Mouse (Mus musculus): ENCODE measurements around the gene Dnm3. TPM values are rescaled to one million over a fixed set of nuclear protein-coding genes. Genes with fewer than 3 reads are reported as not detected.

The Dnm3 gene
- total RNA-seq, 2 experiments from 2014 or later, result not detected

DNA sequence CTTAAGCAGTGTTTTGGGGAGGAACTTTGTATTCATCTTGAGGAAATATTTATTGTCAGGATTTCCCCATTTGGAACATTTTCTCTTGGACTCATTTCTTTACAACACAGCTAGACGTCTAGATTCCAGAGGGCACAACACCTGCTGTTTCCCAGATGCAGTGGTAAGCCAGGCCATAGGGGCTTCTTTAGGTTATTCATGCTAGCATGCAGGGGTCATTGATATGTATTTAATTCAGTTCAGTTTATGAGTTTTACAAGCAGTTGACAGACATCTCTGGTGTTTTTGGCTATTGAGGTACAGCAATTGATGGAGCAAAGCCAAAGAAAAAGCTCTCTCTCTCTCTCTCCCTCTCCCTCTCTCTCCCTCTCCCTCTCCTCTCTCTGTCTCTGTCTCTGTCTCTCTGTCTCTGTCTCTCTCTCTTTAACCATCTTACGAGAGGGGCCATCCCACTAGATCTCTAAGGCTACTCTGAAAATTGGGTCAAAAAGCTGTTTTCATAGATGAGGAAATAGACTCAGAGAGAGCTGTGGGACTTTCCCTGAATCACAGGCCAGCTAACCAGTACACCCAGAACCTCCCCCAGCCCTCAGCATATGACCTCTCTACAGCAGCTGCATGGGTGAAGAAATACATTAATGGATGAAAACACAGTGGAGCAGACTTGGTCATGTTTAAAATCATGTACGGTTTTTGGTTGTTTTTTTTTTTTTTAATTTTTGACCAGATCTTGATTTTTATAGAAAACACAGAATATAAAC, 384.8 kb downstream of the Dnm3 start:
- no peak for ATAC-seq (replicated peaks; ENCODE audit: poor library complexity, severe bottlenecking)

DNA sequence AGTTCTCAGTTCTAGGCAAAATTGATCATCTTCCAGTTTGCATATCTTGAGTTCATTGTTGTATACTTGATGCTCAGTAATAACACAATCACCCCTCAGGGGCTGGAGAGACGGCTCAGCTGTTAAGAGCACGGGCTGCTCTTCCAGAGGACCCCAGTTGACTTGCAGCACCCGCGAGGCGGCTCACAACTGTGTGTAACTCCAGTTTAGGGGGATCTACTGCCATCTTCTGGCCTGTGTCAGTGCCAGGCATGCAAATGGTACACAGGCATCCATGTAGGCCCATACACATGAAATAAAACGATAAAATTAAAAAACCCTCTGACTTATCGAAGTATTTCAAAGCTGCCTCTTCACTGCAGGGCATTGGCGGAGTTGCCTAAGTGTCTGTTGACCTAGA, 385.4 kb downstream of the Dnm3 start:
- no peak for ATAC-seq (replicated peaks; ENCODE audit: poor library complexity, severe bottlenecking)

- no peak for ATAC-seq (replicated peaks; ENCODE audit: poor library complexity, severe bottlenecking)
Observed at GRCm38 (mm10) chr1:162083886-162084478, 393.9 kb downstream of the Dnm3 start.

- no peak for ATAC-seq (replicated peaks; ENCODE audit: poor library complexity, severe bottlenecking)
Observed at GRCm38 (mm10) chr1:162083354-162083753, 394.5 kb downstream of the Dnm3 start.

DNA sequence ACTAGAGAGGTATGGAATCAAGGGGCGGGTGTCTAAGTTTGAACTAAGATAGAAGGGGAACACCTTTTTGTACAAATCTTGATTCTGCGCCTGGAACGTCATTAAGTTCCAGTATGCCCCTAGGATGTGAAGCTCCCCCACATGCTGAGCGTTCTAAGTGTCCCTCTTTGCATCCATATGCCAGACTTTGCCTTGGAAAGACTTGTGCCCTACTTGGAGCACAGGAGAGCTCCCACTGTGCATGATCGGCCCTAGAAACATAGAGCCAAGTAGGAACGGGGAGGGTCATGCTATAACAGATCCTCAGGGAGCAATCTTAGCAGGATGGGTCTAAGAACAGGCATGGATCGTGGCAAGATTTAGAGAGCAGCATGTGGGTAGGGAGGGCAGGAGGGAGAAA, 395.1 kb downstream of the Dnm3 start:
- ATAC-seq (replicated peaks; ENCODE audit: poor library complexity, severe bottlenecking), result no peak

GRCm38 (mm10) chr1:162081693-162082372, 396.0 kb downstream of the Dnm3 start:
- no peak for ATAC-seq (replicated peaks; ENCODE audit: poor library complexity, severe bottlenecking)

DNA sequence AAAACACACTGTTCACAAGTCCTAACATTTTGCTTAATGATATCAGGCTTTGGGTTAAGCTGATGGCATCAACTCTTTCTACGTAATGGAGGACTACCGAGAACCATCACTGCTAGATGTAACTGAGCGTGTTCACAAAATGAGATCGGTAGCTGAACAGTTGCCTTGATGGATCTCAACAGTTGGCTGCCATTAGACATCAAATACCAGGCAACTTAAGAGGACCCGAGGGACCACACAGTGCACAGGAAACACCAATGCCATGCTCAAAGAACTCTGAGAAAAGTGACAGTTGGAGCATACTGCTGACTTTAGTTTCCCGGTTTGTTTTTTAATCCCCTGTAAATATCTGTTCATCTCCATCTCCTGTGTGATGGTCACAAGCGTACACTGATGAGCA, 397.8 kb downstream of the Dnm3 start:
- ATAC-seq (replicated peaks; ENCODE audit: poor library complexity, severe bottlenecking), result no peak

DNA sequence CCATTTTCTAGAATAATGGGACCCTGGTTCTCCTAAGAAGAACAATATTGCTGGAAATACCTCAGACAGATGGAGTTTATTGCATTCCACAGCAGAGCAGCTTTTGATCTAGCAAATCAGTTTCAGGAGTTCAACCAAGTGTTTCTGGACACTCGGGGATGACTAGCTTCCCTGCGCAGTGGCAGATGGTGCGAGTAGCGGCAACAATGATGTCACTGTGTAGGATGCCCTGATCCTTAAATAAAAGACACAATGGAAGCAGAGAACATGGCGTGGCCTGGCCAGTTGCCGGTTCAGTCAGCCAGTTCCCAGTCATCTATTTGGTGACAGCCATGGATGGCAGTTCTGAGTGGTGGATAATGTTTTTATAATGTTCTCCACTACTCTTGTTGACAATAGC, 400.4 kb downstream of the Dnm3 start:
- ATAC-seq (replicated peaks; ENCODE audit: poor library complexity, severe bottlenecking), result no peak

DNA sequence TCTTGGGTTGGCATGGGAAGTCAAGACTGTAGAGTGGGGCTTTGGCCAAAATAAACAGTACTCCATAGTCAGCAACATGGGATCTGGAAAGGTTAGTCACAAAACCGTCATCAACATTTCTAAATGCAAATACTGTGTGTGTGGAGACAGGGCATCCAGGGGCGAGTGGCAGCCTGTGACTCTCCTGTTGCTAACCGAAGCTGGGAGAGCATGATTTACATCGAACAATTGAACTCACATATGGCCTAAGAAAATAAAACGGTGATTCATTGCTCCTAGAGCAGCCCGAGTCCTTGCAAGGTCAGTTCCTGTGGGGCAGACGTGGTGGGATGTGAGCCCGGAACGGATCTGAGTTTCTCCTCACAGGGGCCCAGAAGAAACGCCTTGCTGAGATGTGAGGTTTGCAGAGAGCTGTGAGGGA, 401.2 kb downstream of the Dnm3 start:
- ATAC-seq (replicated peaks; ENCODE audit: poor library complexity, severe bottlenecking), result no peak

- no peak for ATAC-seq (replicated peaks; ENCODE audit: poor library complexity, severe bottlenecking)
Observed at GRCm38 (mm10) chr1:162075831-162076230, 402.0 kb downstream of the Dnm3 start.

GRCm38 (mm10) chr1:162075416-162075815, 402.4 kb downstream of the Dnm3 start:
- ATAC-seq (replicated peaks; ENCODE audit: poor library complexity, severe bottlenecking), result no peak

DNA sequence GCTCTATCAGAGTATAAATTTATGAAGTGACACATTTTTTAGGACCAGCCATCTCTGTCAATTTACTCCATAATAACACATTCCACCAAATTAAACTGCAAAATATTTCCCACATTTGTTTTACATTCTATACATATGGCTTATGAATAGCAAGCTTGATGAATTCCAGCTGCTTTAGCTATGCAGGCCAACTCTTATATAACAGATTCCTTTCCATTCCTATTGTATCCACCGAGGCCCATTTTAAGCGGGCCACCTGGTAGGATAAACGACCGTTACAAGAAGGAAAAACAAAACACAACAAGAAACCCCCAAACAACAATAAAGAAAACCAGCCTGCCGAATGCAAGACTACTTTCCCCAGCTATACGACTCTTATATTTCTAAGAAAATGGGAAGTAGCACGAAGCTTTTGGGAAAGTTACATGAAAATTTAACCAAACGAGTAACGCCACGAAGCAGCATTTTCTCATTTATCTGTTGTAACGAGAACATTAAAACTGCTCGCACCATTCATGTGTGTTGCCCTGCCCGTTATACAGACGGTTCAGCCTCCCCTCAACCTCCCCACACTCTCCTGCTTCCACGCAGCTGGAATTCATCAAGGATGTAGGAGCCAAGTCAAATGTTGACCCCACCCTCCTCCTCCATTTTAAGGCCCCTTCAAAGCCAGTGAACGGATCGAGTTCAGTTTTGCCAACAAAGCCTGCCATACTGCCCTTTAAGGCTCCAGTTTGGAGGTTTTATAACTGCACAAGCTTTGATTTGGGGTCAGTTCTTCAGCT, 403.0 kb downstream of the Dnm3 start:
- no peak for ATAC-seq (replicated peaks; ENCODE audit: poor library complexity, severe bottlenecking)

DNA sequence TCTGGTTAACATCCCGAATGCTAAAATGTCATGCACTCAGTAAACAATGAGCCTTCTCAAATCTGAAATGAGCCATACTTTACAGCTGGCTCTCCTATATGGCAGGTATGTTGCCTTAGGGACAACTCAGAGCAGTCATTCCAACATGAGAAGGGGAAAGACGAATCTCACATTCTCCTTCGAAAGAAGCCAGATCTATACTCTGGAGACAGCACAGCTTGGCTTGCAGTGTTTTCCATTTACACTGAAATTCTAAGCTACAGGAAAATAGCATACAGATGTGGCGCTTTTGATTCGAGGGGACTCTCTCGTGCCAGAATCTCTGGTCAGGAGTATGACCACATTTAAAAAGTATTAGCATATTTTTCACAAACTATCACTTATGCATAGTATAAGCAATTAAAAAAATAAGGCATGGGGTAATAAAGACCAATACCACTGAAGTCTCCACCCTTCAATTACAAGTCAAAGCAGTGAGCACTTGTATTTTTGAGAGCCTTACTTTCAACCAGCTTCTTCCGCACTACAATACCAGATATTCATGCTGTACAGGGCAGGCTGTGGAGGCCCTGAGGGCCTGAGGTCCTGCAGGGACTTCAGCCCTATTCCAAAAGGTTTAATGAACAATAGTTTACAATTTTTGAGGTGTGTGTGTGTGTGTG, 404.8 kb downstream of the Dnm3 start:
- no peak for ATAC-seq (replicated peaks; ENCODE audit: poor library complexity, severe bottlenecking)

DNA sequence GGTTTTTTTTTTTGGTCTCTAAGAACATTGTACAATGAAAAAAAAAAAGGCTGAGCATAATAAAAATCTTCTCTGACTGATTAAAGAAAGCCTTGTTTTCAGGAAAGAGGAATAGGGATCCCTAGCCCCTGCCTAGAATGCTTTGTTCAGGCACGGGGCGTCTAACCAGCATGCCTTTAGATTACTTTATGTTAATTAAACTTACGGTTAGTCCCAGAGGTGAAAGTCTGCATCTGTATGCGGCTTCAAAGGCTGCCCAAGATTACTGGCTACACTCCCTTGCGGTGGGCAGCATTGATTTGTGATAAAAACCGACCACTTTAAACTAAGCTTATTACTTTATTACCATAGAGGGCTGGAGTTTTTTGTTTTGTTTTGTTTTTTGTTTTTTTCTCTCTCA, 424.2 kb downstream of the Dnm3 start:
- no peak for ATAC-seq (replicated peaks; ENCODE audit: poor library complexity, severe bottlenecking)

DNA sequence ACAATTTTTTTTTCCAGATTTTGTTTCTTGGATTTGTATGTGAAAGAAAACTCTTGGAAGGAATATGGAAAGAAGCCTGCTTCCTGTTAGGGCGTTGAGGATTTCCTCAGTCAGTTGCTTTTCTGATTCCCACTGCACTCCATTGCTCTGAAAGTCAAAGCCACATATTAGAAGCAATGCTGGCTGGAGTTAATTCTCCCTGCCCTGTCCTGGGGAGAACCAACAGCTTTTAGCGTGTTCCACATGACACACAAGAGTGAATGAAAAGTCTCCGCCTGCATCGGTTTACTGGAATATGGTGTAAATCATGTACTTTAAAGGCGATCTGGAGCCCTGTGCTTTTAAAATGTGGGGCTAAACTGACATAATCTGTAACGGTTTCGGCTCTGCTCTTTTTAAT, 424.6 kb downstream of the Dnm3 start:
- ATAC-seq (replicated peaks; ENCODE audit: poor library complexity, severe bottlenecking), result no peak

DNA sequence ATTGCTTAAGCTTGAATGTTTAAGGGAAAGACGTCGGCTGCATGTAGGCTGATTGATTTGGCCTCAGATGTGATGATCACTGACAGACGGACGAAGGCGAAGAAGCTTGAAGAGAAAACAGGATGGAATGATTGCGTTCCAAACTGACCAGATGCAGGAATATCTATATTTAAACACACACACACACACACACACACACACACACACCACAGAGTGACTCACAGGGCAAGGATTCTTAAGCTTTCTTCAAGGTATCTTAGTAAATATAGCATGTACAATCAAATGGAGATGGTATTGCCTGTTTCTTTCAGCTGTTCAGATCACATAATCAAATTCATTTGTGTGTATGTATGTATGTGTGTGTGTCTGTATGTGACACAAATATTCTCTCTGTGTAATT, 425.1 kb downstream of the Dnm3 start:
- ATAC-seq (replicated peaks; ENCODE audit: poor library complexity, severe bottlenecking), result no peak

DNA sequence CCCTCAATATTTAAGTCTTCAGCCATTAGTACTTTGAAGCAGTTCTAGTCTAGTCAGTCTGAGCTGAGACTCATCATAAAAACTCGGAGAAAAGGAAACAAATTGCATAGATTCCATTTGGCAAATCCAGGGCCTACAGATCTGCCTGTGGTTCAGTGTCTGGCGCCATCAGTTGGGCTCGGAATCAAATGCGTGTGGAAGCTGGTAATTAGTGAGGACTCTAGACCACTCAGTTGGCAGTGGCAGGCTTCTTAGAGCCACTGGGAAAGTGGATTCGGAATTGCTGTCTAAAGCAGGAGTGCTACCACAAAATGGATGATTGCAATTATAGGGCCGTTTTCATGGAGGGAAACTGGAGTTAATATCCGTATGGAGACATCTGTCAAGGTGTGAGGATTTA, 425.7 kb downstream of the Dnm3 start:
- ATAC-seq (replicated peaks; ENCODE audit: poor library complexity, severe bottlenecking), result no peak

DNA sequence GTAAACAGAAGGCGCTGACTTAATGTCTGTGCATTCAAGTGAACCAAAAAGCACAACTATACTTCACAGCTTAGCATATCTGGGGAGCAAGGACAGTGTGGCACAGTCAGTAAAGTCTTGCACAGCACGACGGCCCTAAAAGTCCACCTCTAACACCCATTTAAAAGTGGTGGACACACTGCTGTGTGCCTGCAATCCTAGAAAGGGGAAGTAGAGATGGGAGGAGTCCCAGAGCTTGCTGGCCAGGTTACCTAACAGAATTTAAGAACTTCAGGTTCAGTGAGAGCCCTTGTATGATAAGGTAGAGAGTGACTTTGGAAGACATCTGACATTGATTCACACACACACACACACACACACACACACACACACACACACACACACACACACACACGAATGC, 426.1 kb downstream of the Dnm3 start:
- peak; percentile 99 for ATAC-seq (replicated peaks; ENCODE audit: poor library complexity, severe bottlenecking)

- no peak for ATAC-seq (replicated peaks; ENCODE audit: poor library complexity, severe bottlenecking)
Observed at GRCm38 (mm10) chr1:162047673-162048072, 430.2 kb downstream of the Dnm3 start.

Data from granulocyte monocyte progenitor cell, adult 5-6 weeks (primary cell).